In genomic region chr13:16343280-16343945, GRCm38 (mm10) we compare ENCODE assay signal across 13 mouse cellular contexts.
DNase-seq lines count a peak whose midpoint lies in the region; ATAC-seq and TF ChIP-seq lines count a peak whose summit lies in the region.
"Had no signal": no experiment of that assay in that cellular context is flagged by ENCODE, and none has a peak within 500 bp of the region (broad histone marks: within the 10 kb centered on the region; RNA-seq: fewer than 3 reads in every experiment).

No protein-coding gene starts in this region.

- H3K9me3 ChIP-seq in liver, embryonic 11.5 days (ENCODE audit: control insufficient read depth, low read length) = no peaks in the 10 kb centered on the region
- H3K9me3 ChIP-seq in embryonic facial prominence, embryonic 15.5 days (replicated peaks) = no peaks in the 10 kb centered on the region
- H3K9me3 ChIP-seq: embryonic facial prominence, embryonic 12.5 days; hindbrain, embryonic 12.5 days; liver, embryonic 13.5 days had no signal

- no peaks in the 10 kb centered on the region for H3K27me3 ChIP-seq in liver, adult 2 months (ENCODE audit: control insufficient read depth, insufficient read depth, low read length)
- H3K27me3 ChIP-seq in liver, embryonic 11.5 days (replicated peaks; ENCODE audit: control insufficient read depth, insufficient read depth, low read length) = no peaks in the 10 kb centered on the region
- H3K27me3 ChIP-seq in embryonic facial prominence, embryonic 15.5 days = no peaks in the 10 kb centered on the region
- no peaks in the 10 kb centered on the region for H3K27me3 ChIP-seq in cerebellum, adult 2 months (ENCODE audit: control insufficient read depth, insufficient read depth, low read length)
- H3K27me3 ChIP-seq: embryonic facial prominence, embryonic 12.5 days; hindbrain, embryonic 12.5 days; liver, embryonic 13.5 days had no signal

- 77% methylated on average over 4 of the region's 4 CpGs for WGBS in liver, adult 2 months
- 82% methylated on average over 4 of the region's 4 CpGs for WGBS in liver, embryonic 11.5 days
- WGBS in embryonic facial prominence, embryonic 15.5 days = 45% methylated on average over 4 of the region's 4 CpGs
- 67% methylated on average over 4 of the region's 4 CpGs for WGBS in cerebellum, adult 2 months

- no peak overlapping the region for H3K4me2 ChIP-seq in liver, embryonic 11.5 days
- no peak overlapping the region for H3K4me2 ChIP-seq in embryonic facial prominence, embryonic 15.5 days (replicated peaks)
- H3K4me2 ChIP-seq: embryonic facial prominence, embryonic 12.5 days; hindbrain, embryonic 12.5 days; liver, embryonic 13.5 days had no signal

- H3K27ac ChIP-seq in liver, adult 2 months (replicated peaks; ENCODE audit: insufficient read depth, low read depth, low read length) = no peak overlapping the region
- no peak overlapping the region for H3K27ac ChIP-seq in liver, embryonic 11.5 days (ENCODE audit: low read depth, low read length)
- H3K27ac ChIP-seq in embryonic facial prominence, embryonic 15.5 days (replicated peaks) = no peak overlapping the region
- no peak overlapping the region for H3K27ac ChIP-seq in cerebellum, adult 2 months (ENCODE audit: insufficient read depth, low read length)
- H3K27ac ChIP-seq: embryonic facial prominence, embryonic 12.5 days; hindbrain, embryonic 12.5 days; liver, embryonic 13.5 days had no signal

- TF ChIP-seq CTCF in liver, adult 2 months (IDR thresholded peaks at IDR 0.05; ENCODE audit: low read depth, low read length) = no peak
- no peak for TF ChIP-seq CTCF in cerebellum, adult 2 months (IDR thresholded peaks at IDR 0.05; ENCODE audit: borderline replicate concordance, insufficient read depth, low read depth, low read length)

- DNase-seq in heart, postnatal 10 days = peak; percentile 10 to 21
- no peak for DNase-seq in heart, adult 8-10 months (ENCODE audit: low spot score)
- DNase-seq in liver, adult 2 months (ENCODE audit: extremely low read depth, low read depth, low spot score) = peak; percentile 34
- DNase-seq in liver, embryonic 11.5 days (ENCODE audit: low spot score) = no peak
- peak; percentile 40 for DNase-seq in lung, postnatal 10 days
- DNase-seq in cerebellum, adult 2 months = no peak
- DNase-seq: cerebellum, adult 11 months; liver, embryonic 13.5 days; midbrain, embryonic 14.5 days; thymus, postnatal 25 days had no signal

- H3K4me3 ChIP-seq in liver, adult 2 months (ENCODE audit: insufficient read depth, low read depth, low read length) = no peak overlapping the region
- no peak overlapping the region for H3K4me3 ChIP-seq in liver, embryonic 11.5 days (ENCODE audit: low read depth, low read length)
- no peak overlapping the region for H3K4me3 ChIP-seq in embryonic facial prominence, embryonic 15.5 days (replicated peaks)
- H3K4me3 ChIP-seq in cerebellum, adult 2 months (replicated peaks; ENCODE audit: insufficient read depth, low read depth, low read length) = no peak overlapping the region
- H3K4me3 ChIP-seq: embryonic facial prominence, embryonic 12.5 days; hindbrain, embryonic 12.5 days; liver, embryonic 13.5 days had no signal

- no peak for ATAC-seq in liver, embryonic 11.5 days (replicated peaks; ENCODE audit: low FRiP score)
- peak; percentile 77 for ATAC-seq in embryonic facial prominence, embryonic 15.5 days (ENCODE audit: insufficient number of reproducible peaks, low FRiP score, low TSS enrichment, low read depth)

- H3K4me1 ChIP-seq in liver, adult 2 months (ENCODE audit: control insufficient read depth, insufficient read depth, low read length) = no peaks in the 10 kb centered on the region
- no peaks in the 10 kb centered on the region for H3K4me1 ChIP-seq in liver, embryonic 11.5 days (replicated peaks; ENCODE audit: control insufficient read depth, insufficient read depth, low read length)
- H3K4me1 ChIP-seq in embryonic facial prominence, embryonic 15.5 days = no peaks in the 10 kb centered on the region
- H3K4me1 ChIP-seq in cerebellum, adult 2 months (ENCODE audit: control insufficient read depth, insufficient read depth, low read length) = no peaks in the 10 kb centered on the region
- H3K4me1 ChIP-seq: hindbrain, embryonic 12.5 days; liver, embryonic 13.5 days had no signal

- intact Hi-C loops in heart, postnatal 10 days (cut with DNase I) = no loop called here

- no peaks in the 10 kb centered on the region for H3K79me2 ChIP-seq in liver, adult 2 months (ENCODE audit: control insufficient read depth, insufficient read depth, low read length)

- no peaks in the 10 kb centered on the region for H3K36me3 ChIP-seq in liver, adult 2 months (ENCODE audit: control insufficient read depth, insufficient read depth, low read length)
- H3K36me3 ChIP-seq in liver, embryonic 11.5 days (ENCODE audit: control insufficient read depth, insufficient read depth, low read length) = no peaks in the 10 kb centered on the region
- no peaks in the 10 kb centered on the region for H3K36me3 ChIP-seq in embryonic facial prominence, embryonic 15.5 days
- H3K36me3 ChIP-seq: embryonic facial prominence, embryonic 12.5 days; hindbrain, embryonic 12.5 days; liver, embryonic 13.5 days had no signal

- TF ChIP-seq POLR2A in liver, adult 2 months (IDR thresholded peaks at IDR 0.05; ENCODE audit: extremely low read depth, insufficient read depth, low read length) = no peak
- no peak for TF ChIP-seq POLR2A in cerebellum, adult 2 months (IDR thresholded peaks at IDR 0.05; ENCODE audit: borderline replicate concordance, insufficient read depth, low read length)

- H3K9ac ChIP-seq in liver, adult 2 months (ENCODE audit: low read depth, low read length) = no peak overlapping the region
- H3K9ac ChIP-seq in liver, embryonic 11.5 days (ENCODE audit: low read depth, low read length) = no peak overlapping the region
- H3K9ac ChIP-seq in embryonic facial prominence, embryonic 15.5 days = no peak overlapping the region
- H3K9ac ChIP-seq: embryonic facial prominence, embryonic 12.5 days; hindbrain, embryonic 12.5 days; liver, embryonic 13.5 days had no signal

Comparison
In these comparisons a context has a peak if more than half of its experiments do, and no peak if none do; other contexts are left out.
1. DNase-seq: peak in heart, postnatal 10 days (2 of 2), liver, adult 2 months (single experiment) and lung, postnatal 10 days (single experiment); none in heart, adult 8-10 months (single experiment), liver, embryonic 11.5 days (single experiment) and cerebellum, adult 2 months (0 of 2).